Mouse (Mus musculus) spleen, postnatal 14 days (tissue): Measurements from ENCODE around the gene Ackr2.
A peak's percentile ranks its signal among the peaks of the same experiment; 100 is the strongest.

Experiments used
- DNase-seq, 2 experiments: peaks; one replicate each; pipeline ENCODE4 v3.0.0; 2021 to 2022; ENCODE audit warnings: low spot score in 2 of 2

The Ackr2 gene

DNA sequence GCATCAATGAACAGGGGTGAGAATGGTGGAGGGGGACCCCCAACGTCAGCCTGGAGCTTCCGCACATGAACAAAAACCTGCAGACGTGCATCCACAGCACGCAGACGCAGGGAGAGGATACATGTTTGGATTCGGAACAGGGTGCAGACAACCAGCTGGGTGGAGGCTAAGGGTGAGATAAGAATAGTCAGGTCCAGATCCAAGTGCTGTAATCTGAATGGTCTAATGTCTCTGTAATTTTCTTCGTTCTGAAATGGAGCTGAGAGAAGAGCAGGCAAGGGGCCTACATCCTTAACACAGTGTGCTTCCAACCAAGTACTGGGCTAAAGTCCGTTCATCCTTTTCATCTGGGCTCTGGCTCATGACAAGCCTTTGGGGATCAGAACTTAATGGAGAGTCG is 6.9 kb upstream of the Ackr2 start:
- DNase-seq: no peak

DNA sequence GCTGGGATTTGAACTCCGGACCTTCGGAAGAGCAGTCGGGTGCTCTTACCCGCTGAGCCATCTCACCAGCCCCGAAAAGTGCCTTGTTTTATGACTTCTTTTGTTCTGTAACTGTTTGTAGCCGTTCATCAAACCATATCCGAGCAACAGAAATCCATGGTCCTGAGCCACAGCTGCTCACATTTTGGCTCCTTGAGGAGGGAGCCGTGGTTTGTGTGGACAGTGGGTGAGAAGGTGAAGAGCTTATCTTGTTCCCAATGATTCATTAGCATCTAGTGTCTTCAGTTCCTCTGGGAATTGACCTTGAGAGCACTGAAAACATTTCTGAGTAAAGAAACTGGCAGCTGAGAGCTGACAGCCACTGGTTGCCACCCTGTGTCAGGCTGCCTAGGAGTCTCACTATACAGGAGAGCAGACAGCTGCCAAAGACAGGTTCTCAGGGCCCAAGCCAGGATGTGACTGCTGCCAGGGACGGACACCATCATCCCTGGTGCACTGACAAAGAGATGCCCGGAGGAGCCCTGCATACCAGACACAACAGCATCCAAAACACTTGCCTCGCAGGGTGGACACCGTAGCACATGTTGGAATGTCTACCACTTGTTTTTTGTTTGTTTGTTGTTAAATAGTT is 6.0 kb upstream of the Ackr2 start:
- no peak for DNase-seq

DNA sequence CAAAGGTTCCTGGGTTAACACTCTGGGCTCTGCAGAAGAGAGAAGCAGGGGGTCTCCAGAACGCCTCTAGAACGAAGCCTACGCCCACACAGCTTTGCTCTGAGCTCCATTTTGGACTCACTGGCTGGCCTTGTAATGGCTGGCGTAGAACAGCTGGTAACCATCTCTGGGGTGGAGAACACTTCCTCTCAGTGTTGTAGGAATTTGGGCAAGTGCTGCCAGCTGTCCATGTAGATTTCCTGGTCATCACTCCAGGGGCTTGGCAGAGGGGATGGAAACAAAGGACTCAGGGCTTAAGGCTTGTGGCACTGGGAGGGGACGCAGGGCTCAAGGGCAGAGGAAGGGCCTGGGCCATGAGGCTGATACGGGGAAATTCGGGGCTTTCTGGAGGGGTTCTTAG is 3.7 kb upstream of the Ackr2 start:
- no peak for DNase-seq

DNA sequence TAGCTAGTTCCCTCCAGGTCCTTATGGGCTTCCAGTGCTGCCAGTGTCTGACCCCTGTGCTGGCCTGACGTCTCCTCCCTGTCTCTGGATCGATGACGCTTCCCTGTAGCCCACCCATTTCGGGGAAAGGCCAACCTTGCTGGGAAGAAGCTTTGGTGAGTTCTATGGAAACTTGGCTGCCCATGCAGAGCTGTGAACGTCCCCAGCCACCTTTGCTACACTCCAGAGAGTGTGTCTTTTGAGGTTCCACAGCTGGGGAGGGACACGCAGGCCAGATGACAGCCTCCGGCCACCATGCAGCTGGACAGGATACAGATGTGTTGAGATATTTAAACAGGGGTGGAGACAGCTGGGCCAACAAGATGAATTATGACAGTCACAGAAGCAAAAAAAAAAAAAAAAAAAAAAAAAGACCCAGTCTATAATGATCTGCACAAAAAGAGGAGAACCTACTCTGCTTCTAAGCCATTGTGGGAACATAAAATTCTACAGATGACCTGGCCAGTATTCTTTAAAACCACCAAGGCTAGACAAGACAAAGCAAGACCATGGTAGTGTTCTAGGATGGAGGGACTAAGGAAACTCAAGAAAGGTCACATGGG is 2.7 kb upstream of the Ackr2 start:
- no peak for DNase-seq

DNA sequence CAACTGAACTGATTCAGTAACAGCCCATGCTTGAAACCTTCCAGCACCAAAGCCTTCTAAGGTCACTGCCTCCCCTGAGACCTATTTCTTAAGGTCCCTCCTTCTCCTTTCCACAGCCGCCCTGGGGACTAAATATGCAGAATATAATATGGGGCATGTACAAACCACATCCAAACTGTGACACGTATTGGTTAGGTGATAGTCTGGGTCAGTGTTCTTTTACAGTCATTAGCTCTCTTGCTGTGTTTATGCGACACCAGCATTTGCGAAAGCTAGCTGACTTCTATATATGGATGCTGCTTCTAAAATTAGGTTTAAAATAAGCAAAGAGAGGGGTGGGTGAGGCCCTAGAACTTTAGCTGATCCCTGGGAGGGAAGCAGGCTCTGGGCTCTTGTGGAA is 1.3 kb upstream of the Ackr2 start:
- DNase-seq: no peak

DNA sequence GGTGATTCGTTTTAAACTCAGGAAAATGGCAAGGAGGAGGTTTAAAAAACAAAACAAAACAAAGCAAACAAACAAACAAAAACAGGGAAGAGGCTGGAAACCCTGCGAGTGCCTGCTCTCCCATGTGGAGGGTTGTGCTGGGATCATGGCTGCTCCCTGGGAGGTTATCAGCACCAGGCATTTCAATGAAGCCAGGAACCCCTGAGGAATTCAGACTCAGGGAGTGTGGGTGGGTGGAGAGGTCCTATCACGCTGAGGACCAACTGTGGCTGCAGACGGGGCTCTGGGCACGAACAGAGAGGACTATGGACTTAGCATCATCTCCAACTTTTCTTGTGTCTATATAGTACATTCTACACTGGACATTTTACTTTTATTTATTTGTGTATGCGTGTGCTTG is 1.2 kb downstream of the Ackr2 start:
- no peak for DNase-seq

DNA sequence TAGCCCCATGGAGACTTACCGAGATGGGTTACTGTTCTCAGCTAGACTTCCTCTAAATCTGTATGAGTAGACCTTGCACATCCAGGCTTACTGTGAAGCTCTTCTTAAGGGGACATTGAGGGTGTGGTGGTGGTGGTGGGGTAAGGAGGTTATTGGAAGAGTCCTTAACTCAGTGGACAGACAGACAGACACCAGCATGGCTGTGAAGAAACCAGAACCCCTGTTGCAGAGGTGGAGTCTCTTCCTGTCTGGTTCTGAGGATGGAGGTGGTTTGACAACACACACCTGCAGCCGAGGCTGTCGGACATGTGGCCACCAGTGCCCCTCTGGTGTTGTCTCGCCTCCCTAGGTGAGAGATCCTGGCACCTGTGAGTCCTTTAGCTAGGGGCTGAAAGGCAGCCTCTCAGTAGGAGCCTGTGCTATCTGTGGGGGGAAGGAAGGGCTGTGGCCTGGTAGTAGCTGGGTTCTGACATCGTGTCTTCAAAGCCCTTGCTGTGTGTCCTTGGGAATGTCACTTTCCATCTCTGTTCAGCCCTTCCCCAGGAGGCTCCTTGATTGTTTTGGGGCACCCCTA is 2.2 kb downstream of the Ackr2 start:
- DNase-seq: peak in 1 of 2 experiments; percentile 5

DNA sequence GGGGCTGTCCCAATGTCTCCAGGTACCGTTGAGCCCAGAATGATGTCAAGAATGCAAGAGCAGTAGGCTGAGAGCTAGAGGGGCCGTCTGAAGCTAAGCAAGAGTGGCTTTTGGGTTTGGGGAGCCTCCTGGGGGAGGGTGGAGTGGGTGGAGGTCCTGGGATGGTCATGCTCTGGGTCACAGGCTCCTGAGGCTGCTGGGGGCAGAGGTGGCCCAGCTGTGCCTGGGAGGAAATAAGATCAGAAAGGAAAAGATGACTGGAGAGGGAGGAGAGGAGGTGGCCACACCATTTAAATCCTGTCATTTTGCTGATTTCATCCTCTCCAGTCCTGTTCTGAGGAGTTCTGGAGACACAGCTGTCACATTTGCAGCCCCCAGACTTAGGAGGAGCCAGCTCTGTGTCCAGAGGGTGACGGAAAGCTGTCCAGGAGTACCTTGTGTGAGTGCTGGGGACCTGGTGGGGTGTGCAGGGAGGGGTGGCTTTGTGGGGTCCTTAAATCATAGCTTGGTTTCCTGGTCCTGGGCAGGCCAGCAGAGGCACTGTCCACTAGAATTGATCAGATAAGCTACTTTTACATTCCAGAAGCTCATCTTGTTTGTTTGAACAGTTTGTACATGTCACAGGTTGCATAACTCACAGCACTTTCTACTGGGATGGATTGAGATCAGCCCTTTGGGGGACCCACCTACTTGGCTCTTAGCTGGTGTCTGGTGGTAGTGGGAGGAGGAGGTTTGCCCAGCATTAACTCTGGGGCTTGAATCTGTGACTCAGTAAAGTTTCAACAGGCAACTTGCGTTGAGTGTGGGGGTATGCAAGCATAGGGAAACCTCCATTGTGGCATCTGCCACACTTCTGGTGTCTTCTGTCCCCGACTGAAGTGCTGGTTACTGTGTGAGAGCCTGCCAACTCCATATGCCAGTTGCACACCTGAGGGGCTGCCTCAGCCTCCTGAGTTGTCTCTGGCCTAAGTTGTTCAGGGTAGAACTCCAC is 3.9 kb downstream of the Ackr2 start:
- peak in 1 of 2 experiments; percentile 6 for DNase-seq

DNA sequence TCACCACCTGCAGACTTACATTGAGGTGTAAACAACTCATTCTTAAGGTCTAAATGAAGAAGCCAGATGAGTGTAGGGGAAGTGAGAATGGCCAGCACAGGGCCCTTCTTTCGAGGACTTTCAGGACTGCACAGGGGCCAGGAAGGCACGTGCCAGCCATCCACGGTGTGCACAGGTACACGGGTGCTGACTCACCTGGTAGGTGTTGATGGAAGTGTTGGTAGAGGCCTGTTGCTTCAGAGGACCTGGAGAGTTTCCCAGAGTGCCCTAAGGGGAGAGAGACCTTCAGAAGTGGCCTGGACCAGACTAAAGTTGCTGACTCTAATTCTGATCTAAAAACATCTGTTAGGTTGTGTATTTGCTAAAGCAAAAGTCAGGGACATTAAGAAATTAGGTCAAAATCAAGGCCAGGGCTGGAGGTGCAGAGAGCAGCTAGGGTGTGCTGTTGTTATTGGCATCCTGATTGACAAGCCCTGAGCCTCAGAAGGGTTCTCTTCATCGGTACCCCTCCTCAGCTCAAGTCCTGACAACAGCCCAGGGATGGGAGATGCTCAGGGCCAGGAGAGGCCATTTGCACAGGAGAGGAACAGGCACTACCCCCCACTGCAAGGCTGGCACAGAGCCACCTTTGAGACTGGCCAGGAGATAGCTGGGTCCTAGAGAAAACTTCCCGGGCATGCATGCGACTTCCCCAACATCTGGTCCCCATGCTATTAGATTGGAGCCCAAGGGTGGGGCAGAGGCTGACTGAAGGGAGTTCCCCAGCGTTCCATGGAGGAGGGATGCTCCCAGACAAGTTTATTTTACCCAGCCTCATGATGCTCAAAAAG is 5.5 kb downstream of the Ackr2 start:
- peak in 1 of 2 experiments; percentile 7 for DNase-seq

DNA sequence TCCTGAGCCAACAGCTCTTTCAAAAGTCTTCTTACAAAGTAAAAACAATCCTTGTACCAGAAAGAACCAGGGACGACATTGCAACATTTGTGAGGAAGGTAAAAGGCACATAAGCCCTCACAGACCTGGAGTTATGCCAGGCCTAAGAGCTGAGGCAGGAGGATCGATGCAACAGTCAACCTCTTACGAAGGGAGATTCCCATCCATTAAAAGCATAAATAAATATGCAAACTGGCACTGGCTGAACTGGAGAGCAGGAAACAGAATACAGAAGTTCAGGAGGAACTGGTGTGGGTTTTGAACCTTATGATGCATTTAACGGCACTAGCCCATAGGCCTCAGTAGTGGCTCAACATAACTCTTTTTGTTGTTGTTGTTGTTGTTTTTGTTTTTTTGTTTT is 6.2 kb downstream of the Ackr2 start:
- DNase-seq: no peak

DNA sequence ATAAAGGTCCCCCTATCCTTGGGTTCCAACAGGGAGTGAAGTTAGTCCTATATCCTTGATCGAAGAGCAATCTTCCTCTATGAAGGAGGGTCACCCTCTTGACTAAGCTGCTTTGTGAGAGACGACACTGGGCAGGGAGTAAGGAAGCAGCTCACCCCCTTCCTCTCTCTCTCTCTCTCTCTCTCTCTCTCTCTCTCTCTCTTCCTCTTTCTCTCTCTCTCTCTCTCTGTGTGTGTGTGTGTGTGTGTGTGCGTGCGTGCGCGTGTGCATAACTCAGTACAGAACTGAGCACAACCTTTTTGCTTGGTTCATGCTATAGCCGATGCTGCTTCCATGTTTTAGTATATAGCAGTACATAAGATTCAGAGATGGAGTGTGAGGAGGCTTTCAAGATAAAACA is 6.8 kb downstream of the Ackr2 start:
- DNase-seq: peak in 1 of 2 experiments; percentile 1

DNA sequence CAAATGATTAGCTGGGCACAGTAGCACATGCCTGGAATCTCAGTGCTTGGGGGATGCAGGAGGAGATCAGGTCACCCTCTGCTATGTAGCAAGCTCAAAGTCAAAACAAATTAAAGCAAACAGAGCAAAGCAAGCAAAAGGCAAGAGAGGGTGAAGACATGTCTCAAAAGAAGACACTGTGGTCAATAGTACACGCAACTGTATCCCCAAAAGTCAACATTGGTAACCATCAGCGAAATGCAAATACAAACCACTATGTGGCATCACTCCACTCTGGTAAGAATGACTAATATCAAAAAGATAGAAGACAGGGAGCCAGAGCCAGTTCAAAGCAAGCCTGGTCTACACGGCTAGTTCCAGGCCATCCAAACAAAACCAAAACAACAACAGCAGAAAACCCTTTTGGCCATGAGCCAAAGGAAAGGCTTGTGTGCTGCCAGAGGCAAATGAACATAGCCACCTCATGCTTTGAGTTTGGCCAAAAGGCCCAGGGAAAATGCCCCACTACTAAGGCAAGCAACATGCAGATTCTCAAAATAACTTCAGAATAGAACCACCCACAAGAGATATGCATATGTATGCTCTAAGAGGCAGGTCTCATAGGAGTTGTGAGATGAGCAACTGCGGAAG is 7.5 kb downstream of the Ackr2 start:
- DNase-seq: peak in 1 of 2 experiments; percentile 4

DNA sequence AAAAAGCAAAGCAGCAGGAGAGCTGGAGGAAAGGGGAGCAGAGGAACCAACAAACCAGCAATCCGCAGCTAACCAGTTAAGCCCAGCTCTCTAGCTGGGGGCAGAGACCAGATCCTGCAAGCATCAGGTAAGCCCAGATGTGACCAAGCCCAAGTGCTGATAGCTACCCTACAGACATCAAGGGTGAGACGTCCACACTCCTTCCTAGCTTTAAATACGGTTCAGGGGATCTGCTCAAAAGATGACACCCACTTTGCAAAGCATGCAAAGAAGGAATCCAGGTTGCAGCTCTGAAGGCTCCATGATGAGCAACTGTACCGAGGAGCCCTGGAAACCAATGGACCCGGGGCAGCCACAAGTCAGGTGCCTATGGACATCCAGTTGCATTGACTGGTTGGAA is 8.3 kb downstream of the Ackr2 start:
- peak in 1 of 2 experiments; percentile 3 for DNase-seq

DNA sequence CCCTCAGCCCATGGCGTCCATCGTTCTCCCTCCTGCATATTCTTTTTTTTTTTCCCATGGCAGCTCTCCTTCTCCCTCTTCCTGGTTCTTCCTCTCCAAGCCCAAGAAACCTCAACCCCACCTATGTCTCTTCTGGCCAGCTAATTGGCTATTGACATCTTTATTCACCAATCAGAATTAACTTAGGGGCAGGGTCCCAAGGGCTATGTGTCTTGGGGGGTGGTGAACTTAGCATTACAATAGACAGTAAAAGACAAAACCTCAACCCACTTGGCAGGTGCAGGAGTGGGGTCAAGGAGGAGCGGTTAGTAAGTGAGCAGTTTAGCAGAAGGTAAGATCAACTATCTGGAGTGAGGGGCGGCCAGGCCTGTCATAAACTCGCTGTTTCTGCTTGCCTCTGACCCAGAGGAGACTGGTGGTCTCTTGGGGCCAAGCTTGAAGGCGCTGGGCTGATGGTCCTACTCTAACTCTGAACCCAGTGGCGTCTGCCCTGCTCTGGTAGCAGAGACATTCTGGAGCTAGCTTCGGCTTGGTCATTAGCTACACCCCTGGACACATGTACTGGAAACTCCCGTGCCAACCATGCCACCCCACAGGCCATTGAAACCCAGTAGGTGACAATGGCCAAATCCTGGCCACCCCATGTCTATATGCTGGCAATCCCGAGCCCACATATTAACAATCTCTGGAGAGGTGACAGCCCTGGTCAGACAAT is 9.4 kb downstream of the Ackr2 start:
- peak in 1 of 2 experiments; percentile 5 for DNase-seq

DNA sequence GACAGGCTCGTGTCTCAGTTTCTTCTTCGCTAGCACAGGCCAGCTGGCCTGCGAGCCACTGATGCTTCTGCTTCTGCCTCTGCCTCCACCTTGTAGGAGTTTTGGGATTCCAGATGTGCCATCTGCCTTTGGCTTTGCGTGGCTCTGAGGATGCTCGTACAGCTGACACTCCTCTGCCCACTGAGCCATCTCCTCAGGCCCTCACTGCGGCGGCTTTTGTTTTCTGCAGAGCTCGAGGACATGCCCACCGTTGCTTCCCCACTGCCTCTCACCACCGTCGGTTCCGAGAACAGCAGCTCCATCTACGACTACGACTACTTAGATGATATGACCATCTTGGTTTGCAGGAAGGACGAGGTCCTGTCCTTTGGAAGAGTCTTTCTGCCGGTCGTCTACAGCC is 10.2 kb downstream of the Ackr2 start:
- peak in 1 of 2 experiments; percentile 4 for DNase-seq

DNA sequence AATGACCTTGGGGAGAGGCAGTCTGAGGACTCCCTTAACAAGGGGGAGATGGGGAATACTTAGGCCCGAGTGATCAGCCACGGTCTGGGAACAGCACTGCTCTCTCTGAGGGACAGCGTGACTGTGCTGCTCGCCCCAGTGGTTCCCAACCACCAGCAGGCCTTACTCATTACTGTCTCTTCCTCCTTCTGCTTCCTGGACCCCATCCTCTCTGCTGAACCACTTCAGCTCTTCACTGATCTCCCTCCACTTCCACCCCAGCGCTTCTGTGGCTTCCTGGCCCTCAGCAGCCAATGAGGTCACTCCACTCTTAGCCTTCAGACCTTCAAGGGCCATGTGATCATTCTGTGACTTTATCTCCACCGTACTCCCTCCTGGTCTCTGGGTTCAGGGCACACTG is 11.5 kb downstream of the Ackr2 start:
- peak in 1 of 2 experiments; percentile 9 for DNase-seq

DNA sequence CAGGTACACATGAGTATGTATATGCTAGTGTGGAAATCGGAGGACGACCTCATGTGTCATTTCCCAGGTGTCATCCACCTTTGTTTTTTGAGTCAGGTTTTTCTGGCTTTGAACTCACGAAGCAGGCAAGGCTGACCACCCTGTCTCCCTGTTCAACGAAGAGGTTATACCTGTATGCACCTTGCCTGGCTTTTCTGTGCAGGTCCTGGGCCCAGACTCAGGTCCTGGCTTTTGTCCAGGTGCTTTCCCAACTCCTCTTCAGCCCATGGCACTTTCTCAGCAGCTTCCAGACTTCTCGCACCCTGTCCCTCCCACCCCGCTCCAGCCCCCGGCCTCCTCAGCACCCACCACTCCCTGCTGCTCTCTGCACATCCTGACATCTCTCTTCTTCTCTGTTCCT is 13.0 kb downstream of the Ackr2 start:
- no peak for DNase-seq

DNA sequence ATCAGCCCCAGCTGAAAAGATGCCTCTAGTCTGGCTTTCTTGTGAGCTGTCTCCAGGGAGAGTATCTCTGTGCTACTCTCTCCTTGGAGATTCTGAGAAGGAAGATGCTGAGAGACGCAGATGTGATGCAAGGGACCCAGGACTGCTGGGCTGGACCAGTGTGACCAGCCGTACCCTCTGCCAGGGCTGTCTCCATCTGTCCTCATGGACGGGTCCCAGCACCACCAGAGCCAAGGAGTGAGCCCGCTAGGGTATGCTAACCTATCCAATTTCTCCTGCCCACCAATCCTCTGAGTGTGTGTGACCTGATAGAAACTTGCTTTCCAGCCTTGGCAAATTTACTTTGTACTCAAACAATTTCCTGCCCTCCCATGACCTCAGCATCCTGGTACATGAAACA is 14.6 kb downstream of the Ackr2 start:
- DNase-seq: no peak

DNA sequence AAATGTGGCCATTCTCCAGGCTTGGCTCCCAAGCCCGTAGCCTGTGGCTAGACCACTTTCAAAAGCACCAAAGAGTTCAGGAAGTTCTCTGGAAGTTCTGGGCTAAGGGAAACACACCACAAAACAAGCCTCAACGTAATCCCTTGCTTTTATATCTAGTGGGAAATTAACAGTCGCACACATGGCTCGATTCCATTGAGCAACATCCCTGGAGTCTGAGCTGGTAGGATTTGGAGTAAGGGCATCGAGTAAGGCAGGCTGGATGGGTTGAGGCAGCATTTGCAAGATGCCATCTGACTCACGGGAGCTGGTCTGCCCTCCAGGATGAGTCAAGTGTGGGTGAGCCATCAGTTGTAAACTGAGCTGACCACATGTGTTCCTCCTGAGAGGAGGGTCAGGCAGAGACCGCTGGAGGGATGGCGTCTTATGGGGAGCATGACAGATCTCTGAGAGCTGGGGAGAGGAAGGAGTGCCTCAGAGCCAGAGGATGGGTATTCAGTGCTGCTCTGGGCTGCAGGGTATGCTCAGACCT is 16.1 kb downstream of the Ackr2 start:
- DNase-seq: no peak

DNA sequence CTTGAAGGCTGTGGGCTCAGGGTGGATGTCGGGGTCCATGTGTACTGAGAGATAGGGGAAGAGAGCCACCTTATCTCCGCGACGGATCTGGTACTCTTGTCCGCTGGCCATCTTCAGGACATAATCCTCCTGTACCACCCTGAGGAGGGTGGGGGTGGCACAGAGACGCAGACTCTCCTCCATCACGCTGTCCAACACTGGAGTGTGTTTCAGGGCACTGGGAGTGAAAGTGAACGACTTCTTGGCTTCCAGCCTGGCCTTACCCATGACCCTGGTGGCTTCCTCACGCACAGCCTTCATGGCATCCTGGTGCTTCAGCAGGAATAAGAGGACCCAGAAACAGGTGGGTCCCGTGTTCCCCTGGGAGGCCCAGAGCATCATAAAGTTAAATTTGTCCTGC is 16.9 kb downstream of the Ackr2 start:
- no peak for DNase-seq
